Mouse (Mus musculus): ENCODE data around the gene Megf8.

Gene Megf8

GRCm38 (mm10) chr7:25402671-25403101, 85.7 kb downstream of the Megf8 start:
- DNase-seq (ENCODE audit: low spot score): no peak

- DNase-seq (ENCODE audit: low spot score): no peak
Observed at GRCm38 (mm10) chr7:25406468-25406867, 89.5 kb downstream of the Megf8 start.

- no peak for DNase-seq (ENCODE audit: low spot score)
Observed at GRCm38 (mm10) chr7:25409114-25409760, 92.3 kb downstream of the Megf8 start.

GRCm38 (mm10) chr7:25410969-25411615, 94.1 kb downstream of the Megf8 start:
- DNase-seq (ENCODE audit: low spot score): no peak

GRCm38 (mm10) chr7:25411861-25412260, 94.9 kb downstream of the Megf8 start:
- no peak for DNase-seq (ENCODE audit: low spot score)

- no peak for DNase-seq (ENCODE audit: low spot score)
Observed at GRCm38 (mm10) chr7:25412833-25413441, 96.0 kb downstream of the Megf8 start, which contains the start of gene Cxcl17. Cxcl17 (minus strand) TSS chr7:25412886.

All from urinary bladder, postnatal 10 days (tissue).